Mouse (Mus musculus): ENCODE data around the gene Dcaf10. TPM values are rescaled to one million over a fixed set of nuclear protein-coding genes. Genes with fewer than 3 reads are reported as not detected.
"Not testable (repeated sequence)": the region's sequence is repeated elsewhere in the genome, so short reads cannot be mapped to it uniquely, and the experiment has no call there.

Dcaf10 gene
- polyA plus RNA-seq, 1 experiment from 2014 or later = 10.6 TPM

GRCm38 (mm10) chr4:45382133-45382532, 40.2 kb downstream of the Dcaf10 start:
- H3K4me2 ChIP-seq; H3K27me3 ChIP-seq (ENCODE audit: control insufficient read depth, insufficient read depth, low read length); H3K36me3 ChIP-seq (ENCODE audit: control insufficient read depth, insufficient read depth, low read length); H3K4me3 ChIP-seq (ENCODE audit: low read depth, low read length); H3K4me1 ChIP-seq (ENCODE audit: control insufficient read depth, insufficient read depth, low read length); H3K27ac ChIP-seq (ENCODE audit: low read depth, low read length); H3K9me3 ChIP-seq (replicated peaks; ENCODE audit: control insufficient read depth, low read length); H3K9ac ChIP-seq (ENCODE audit: low read depth, low read length); ATAC-seq (replicated peaks; ENCODE audit: insufficient number of reproducible peaks, low FRiP score, low TSS enrichment): not testable (repeated sequence)
- WGBS (ENCODE audit: insufficient replicate concordance) = 62% methylated on average over 2 of the region's 2 CpGs

GRCm38 (mm10) chr4:45387296-45387695, 45.4 kb downstream of the Dcaf10 start:
- not testable (repeated sequence) for H3K9me3 ChIP-seq (replicated peaks; ENCODE audit: control insufficient read depth, low read length); H3K27ac ChIP-seq (ENCODE audit: low read depth, low read length); H3K4me2 ChIP-seq; H3K36me3 ChIP-seq (ENCODE audit: control insufficient read depth, insufficient read depth, low read length); H3K4me3 ChIP-seq (ENCODE audit: low read depth, low read length); ATAC-seq (replicated peaks; ENCODE audit: insufficient number of reproducible peaks, low FRiP score, low TSS enrichment); H3K9ac ChIP-seq (ENCODE audit: low read depth, low read length); H3K27me3 ChIP-seq (ENCODE audit: control insufficient read depth, insufficient read depth, low read length); H3K4me1 ChIP-seq (ENCODE audit: control insufficient read depth, insufficient read depth, low read length)
- WGBS (ENCODE audit: insufficient replicate concordance) = 90% methylated on average over 5 of the region's 5 CpGs

- ATAC-seq (replicated peaks; ENCODE audit: insufficient number of reproducible peaks, low FRiP score, low TSS enrichment) = no peak
- Histone ChIP-seq H3K36me3 (ENCODE audit: control insufficient read depth, insufficient read depth, low read length) (peaks cover 3% of the 10 kb centered on the region; the same call in 1 of the 2 replicates), H3K9ac (ENCODE audit: low read depth, low read length) (no peak overlapping the region), H3K9me3 (replicated peaks; ENCODE audit: control insufficient read depth, low read length) (no peaks in the 10 kb centered on the region), H3K27ac (ENCODE audit: low read depth, low read length) (no peak overlapping the region), H3K4me2 (no peak overlapping the region), H3K4me1 (ENCODE audit: control insufficient read depth, insufficient read depth, low read length) (no peaks in the 10 kb centered on the region), H3K4me3 (ENCODE audit: low read depth, low read length) (no peak overlapping the region), H3K27me3 (ENCODE audit: control insufficient read depth, insufficient read depth, low read length) (no peaks in the 10 kb centered on the region)
- 64% methylated on average over 4 of the region's 4 CpGs for WGBS (ENCODE audit: insufficient replicate concordance)
These were observed 50.2 kb downstream of the Dcaf10 start for GRCm38 (mm10) chr4:45392099-45392498.

DNA sequence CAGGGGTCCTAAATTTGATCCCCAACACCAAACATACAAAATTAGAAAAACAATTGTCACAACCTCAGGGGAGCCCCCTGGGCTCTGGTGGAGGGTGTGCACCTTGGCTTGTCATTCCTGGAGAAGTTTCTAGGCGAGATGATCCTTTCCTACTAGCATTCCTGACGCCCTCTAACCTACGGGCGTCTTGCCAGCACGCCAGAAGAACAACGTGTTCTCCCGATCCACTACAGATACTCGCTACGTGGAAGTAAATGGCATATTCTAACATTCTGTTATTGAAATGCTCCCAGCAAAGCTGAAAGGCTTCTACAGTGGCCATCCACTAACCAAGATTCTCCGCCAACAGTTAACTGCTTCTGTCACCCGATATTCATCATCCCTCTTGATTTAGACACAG, 50.7 kb downstream of the Dcaf10 start:
- no peaks in the 10 kb centered on the region for H3K9me3 ChIP-seq (replicated peaks; ENCODE audit: control insufficient read depth, low read length)
- H3K27me3 ChIP-seq (ENCODE audit: control insufficient read depth, insufficient read depth, low read length) = no peaks in the 10 kb centered on the region
- ATAC-seq (replicated peaks; ENCODE audit: insufficient number of reproducible peaks, low FRiP score, low TSS enrichment) = no peak
- H3K4me2 ChIP-seq = no peak overlapping the region
- H3K4me3 ChIP-seq (ENCODE audit: low read depth, low read length) = no peak overlapping the region
- no peaks in the 10 kb centered on the region for H3K4me1 ChIP-seq (ENCODE audit: control insufficient read depth, insufficient read depth, low read length)
- peaks cover 3% of the 10 kb centered on the region; the same call in 1 of the 2 replicates for H3K36me3 ChIP-seq (ENCODE audit: control insufficient read depth, insufficient read depth, low read length)
- H3K27ac ChIP-seq (ENCODE audit: low read depth, low read length) = no peak overlapping the region
- H3K9ac ChIP-seq (ENCODE audit: low read depth, low read length) = no peak overlapping the region
- 64% methylated on average over 11 of the region's 11 CpGs for WGBS (ENCODE audit: insufficient replicate concordance)

- no peaks in the 10 kb centered on the region for H3K27me3 ChIP-seq (ENCODE audit: control insufficient read depth, insufficient read depth, low read length)
- ATAC-seq (replicated peaks; ENCODE audit: insufficient number of reproducible peaks, low FRiP score, low TSS enrichment) = no peak
- no peaks in the 10 kb centered on the region for H3K4me1 ChIP-seq (ENCODE audit: control insufficient read depth, insufficient read depth, low read length)
- no peak overlapping the region for H3K27ac ChIP-seq (ENCODE audit: low read depth, low read length)
- H3K9ac ChIP-seq (ENCODE audit: low read depth, low read length) = no peak overlapping the region
- H3K36me3 ChIP-seq (ENCODE audit: control insufficient read depth, insufficient read depth, low read length) = peaks cover 3% of the 10 kb centered on the region; the same call in 1 of the 2 replicates
- H3K9me3 ChIP-seq (replicated peaks; ENCODE audit: control insufficient read depth, low read length) = no peaks in the 10 kb centered on the region
- H3K4me3 ChIP-seq (ENCODE audit: low read depth, low read length) = no peak overlapping the region
- H3K4me2 ChIP-seq = no peak overlapping the region
- 85% methylated on average over 8 of the region's 8 CpGs for WGBS (ENCODE audit: insufficient replicate concordance)
These were observed 51.1 kb downstream of the Dcaf10 start for GRCm38 (mm10) chr4:45392994-45393393.

DNA sequence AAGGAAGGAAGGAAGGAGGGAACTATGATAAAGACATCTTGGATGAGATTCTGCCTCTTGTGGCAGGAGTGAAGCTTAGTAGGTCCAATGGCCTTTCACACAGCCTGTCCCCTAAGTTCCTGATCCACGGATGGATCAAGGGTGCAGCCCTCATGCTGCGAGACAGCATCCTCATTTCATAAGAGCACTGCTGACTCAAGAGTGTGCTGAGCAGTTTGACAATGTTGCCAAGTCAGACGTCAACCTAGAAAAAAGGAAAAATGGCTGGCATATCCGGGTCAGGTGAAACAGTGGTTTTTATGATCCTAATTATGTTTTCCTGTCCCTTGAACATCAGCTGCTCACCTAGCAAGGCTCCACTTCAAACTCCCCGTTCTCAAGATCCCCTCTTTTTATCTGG, 51.8 kb downstream of the Dcaf10 start:
- Histone ChIP-seq H3K4me3 (ENCODE audit: low read depth, low read length) (no peak overlapping the region), H3K4me2 (no peak overlapping the region), H3K9me3 (replicated peaks; ENCODE audit: control insufficient read depth, low read length) (no peaks in the 10 kb centered on the region), H3K9ac (ENCODE audit: low read depth, low read length) (no peak overlapping the region), H3K4me1 (ENCODE audit: control insufficient read depth, insufficient read depth, low read length) (no peaks in the 10 kb centered on the region), H3K36me3 (ENCODE audit: control insufficient read depth, insufficient read depth, low read length) (peaks cover 4% of the 10 kb centered on the region), H3K27ac (ENCODE audit: low read depth, low read length) (no peak overlapping the region), H3K27me3 (ENCODE audit: control insufficient read depth, insufficient read depth, low read length) (no peaks in the 10 kb centered on the region)
- no peak for ATAC-seq (replicated peaks; ENCODE audit: insufficient number of reproducible peaks, low FRiP score, low TSS enrichment)
- WGBS (ENCODE audit: insufficient replicate concordance) = 83% methylated on average over 5 of the region's 5 CpGs

DNA sequence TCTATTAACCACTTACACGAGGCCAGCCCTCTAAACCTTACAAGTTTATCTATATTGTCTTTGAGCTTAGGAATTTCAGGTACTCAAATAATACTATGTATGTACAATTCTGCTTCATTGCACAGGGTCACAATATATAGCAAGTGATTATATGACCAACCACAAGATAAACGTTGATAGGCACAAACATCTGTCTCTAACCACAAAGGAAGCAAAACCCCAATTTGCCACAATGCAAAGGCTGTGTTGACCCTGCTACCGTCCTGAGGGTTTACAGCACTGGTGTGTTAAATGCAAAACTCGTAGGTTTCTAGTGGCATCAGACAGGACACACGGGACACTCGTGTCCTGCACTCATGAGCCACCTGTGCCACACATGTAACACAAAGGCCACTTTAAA, 54.3 kb downstream of the Dcaf10 start:
- WGBS (ENCODE audit: insufficient replicate concordance) = 88% methylated on average over 5 of the region's 6 CpGs
- H3K4me2 ChIP-seq; H3K4me1 ChIP-seq (ENCODE audit: control insufficient read depth, insufficient read depth, low read length); H3K9me3 ChIP-seq (replicated peaks; ENCODE audit: control insufficient read depth, low read length); H3K27ac ChIP-seq (ENCODE audit: low read depth, low read length); H3K9ac ChIP-seq (ENCODE audit: low read depth, low read length); H3K27me3 ChIP-seq (ENCODE audit: control insufficient read depth, insufficient read depth, low read length); H3K4me3 ChIP-seq (ENCODE audit: low read depth, low read length); ATAC-seq (replicated peaks; ENCODE audit: insufficient number of reproducible peaks, low FRiP score, low TSS enrichment): not testable (repeated sequence)
- H3K36me3 ChIP-seq (ENCODE audit: control insufficient read depth, insufficient read depth, low read length) = peaks cover 18% of the 10 kb centered on the region

GRCm38 (mm10) chr4:45398315-45398714, 56.4 kb downstream of the Dcaf10 start:
- not testable (repeated sequence) for H3K27me3 ChIP-seq (ENCODE audit: control insufficient read depth, insufficient read depth, low read length); H3K27ac ChIP-seq (ENCODE audit: low read depth, low read length); H3K4me1 ChIP-seq (ENCODE audit: control insufficient read depth, insufficient read depth, low read length); H3K9ac ChIP-seq (ENCODE audit: low read depth, low read length); H3K4me3 ChIP-seq (ENCODE audit: low read depth, low read length); H3K4me2 ChIP-seq; H3K9me3 ChIP-seq (replicated peaks; ENCODE audit: control insufficient read depth, low read length); ATAC-seq (replicated peaks; ENCODE audit: insufficient number of reproducible peaks, low FRiP score, low TSS enrichment)
- peaks cover 18% of the 10 kb centered on the region for H3K36me3 ChIP-seq (ENCODE audit: control insufficient read depth, insufficient read depth, low read length)
- WGBS (ENCODE audit: insufficient replicate concordance) = 85% methylated on average over 5 of the region's 5 CpGs

- 95% methylated on average over 45 of the region's 45 CpGs for WGBS (ENCODE audit: insufficient replicate concordance)
- H3K9me3 ChIP-seq (replicated peaks; ENCODE audit: control insufficient read depth, low read length) = no peaks in the 10 kb centered on the region
- H3K27me3 ChIP-seq (ENCODE audit: control insufficient read depth, insufficient read depth, low read length) = no peaks in the 10 kb centered on the region
- no peak overlapping the region for H3K9ac ChIP-seq (ENCODE audit: low read depth, low read length)
- peaks cover 18% of the 10 kb centered on the region for H3K36me3 ChIP-seq (ENCODE audit: control insufficient read depth, insufficient read depth, low read length)
- no peak overlapping the region for H3K27ac ChIP-seq (ENCODE audit: low read depth, low read length)
- H3K4me2 ChIP-seq = no peak overlapping the region
- H3K4me3 ChIP-seq (ENCODE audit: low read depth, low read length) = no peak overlapping the region
- H3K4me1 ChIP-seq (ENCODE audit: control insufficient read depth, insufficient read depth, low read length) = peaks cover 7% of the 10 kb centered on the region; the same call in 1 of the 2 replicates
- ATAC-seq (replicated peaks; ENCODE audit: insufficient number of reproducible peaks, low FRiP score, low TSS enrichment) = no peak
These were observed 57.7 kb downstream of the Dcaf10 start for GRCm38 (mm10) chr4:45399421-45400210.

Measured in heart, embryonic 11.5 days (tissue).